Mouse (Mus musculus) testis, adult 2 months (tissue): Measurements from ENCODE around the gene Gclm.

Source experiments
- CTCF ChIP-seq: fragments of 200-500 bp; IDR thresholded peaks from 2 replicates; pipeline ENCODE4 v1.5.1; 2012; ENCODE audit warnings: low read depth, mild to moderate bottlenecking, inconsistent platforms, low read length, moderate library complexity; ENCODE audit not compliant: control insufficient read depth, insufficient read depth, insufficient replicate concordance
- POLR2A ChIP-seq: fragments of 200-500 bp; IDR thresholded peaks from 2 replicates; pipeline ENCODE4 v1.6.1; 2012; ENCODE audit warnings: low read depth, mild to moderate bottlenecking, inconsistent platforms, low read length, moderate library complexity; ENCODE audit not compliant: control insufficient read depth

DNA sequence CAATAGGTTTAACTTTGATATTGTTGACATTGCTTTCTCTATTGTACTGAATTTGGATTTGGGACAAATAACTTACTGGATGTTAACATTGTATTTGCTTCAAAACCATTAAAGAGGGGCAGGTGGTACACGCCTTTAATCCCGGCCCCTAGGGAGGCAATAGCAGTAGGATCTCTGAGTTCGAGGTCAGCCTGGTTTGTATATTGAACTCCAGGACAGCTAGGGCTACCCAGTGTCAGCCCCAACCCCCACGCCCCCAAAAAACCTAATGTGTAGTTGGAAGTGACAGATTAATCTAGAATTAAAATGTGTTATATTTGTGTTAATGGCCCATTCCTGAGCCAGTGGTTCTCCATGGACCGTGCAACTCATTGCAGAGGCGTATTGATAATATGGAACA is 1.0 kb downstream of the Gclm start:
- TF ChIP-seq POLR2A, result no peak
- TF ChIP-seq CTCF, result no peak
